Mouse (Mus musculus): ENCODE results near the gene Tmem38a. TPM values are rescaled to one million over a fixed set of nuclear protein-coding genes. Genes with fewer than 3 reads are reported as not detected.

Gene Tmem38a
- polyA plus RNA-seq, 1 experiment: 12.0 TPM

DNA sequence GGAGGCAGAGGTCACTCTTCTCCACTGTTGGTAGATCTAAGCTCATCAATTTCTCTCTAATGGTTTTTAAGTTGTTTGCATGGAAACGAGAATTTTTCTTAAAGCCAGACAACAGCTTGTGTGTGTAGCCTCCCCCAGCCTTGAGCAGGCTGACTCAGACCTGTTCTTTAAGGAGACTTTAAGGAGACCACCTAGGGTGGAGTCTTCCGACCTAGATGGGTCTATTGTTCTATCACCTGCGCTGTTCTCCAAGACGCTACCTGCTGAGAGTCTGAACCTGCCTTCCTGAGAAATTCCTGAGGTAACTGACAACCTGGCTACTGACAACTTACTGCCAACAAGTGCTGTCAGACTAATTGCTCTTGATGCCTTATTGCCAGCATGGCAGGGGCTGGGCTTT lies 16.1 kb upstream of the Tmem38a start:
- no peak overlapping the region for H3K27ac ChIP-seq (ENCODE audit: insufficient read depth, low read length)
- TF ChIP-seq CTCF (IDR thresholded peaks at IDR 0.05; ENCODE audit: borderline replicate concordance, insufficient read depth, low read length): no peak
- no peak for TF ChIP-seq POLR2A (IDR thresholded peaks at IDR 0.05; ENCODE audit: low read depth, low read length)
- H3K4me3 ChIP-seq (ENCODE audit: insufficient read depth, low read length): no peak overlapping the region
- no peaks in the 10 kb centered on the region for H3K4me1 ChIP-seq (ENCODE audit: control insufficient read depth, insufficient read depth, low read length)

DNA sequence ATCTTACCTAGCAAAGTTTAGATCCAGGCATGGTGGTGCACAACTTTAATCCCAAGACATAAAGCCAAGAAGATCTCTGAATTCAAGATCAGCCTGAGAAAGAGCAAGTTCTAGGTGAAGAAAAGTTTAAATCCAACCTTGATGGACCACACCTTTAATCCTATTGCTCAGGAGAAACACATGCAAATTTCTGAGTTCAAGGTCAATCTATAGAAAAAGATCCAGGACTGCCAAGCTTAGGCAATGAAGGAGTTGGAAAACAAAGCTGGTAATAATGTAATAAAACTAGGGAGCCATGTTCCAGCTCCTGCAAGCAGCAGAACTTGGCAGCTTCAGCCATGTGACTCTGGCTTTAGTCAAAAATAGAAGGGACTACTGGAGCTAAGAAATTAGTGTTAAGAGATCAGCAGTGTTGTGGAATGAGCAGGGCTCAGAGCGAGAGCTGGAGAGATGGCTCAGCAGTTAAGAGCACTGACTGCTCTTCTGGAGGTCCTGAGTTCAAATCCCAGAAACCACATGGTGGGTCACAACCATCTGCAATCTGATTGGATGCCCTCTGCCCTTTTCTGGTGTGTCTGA lies 10.7 kb upstream of the Tmem38a start:
- TF ChIP-seq POLR2A (IDR thresholded peaks at IDR 0.05; ENCODE audit: low read depth, low read length) (no peak), CTCF (IDR thresholded peaks at IDR 0.05; ENCODE audit: borderline replicate concordance, insufficient read depth, low read length) (no peak)
- Histone ChIP-seq H3K4me3 (ENCODE audit: insufficient read depth, low read length) (no peak overlapping the region), H3K4me1 (ENCODE audit: control insufficient read depth, insufficient read depth, low read length) (no peaks in the 10 kb centered on the region), H3K27ac (ENCODE audit: insufficient read depth, low read length) (no peak overlapping the region)

DNA sequence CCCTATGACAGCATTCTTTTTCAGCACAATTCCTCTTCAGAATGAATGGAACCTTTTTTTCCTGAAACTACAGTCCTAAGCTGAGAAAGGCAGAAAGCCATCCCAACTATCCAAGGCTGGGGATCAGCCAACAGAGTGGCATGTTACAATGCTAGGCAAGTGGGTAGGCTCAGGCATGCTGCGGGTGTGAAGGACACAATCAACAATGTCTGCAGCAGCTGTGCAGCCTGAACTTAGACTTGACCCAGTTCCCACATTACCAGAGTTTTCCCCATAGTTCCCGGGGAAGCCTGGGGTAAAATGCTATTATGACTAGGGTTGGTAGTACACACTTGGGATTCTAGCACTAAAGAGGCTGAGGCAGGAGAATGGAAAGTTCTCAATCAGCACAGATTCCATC lies 5.9 kb upstream of the Tmem38a start:
- H3K4me1 ChIP-seq (ENCODE audit: control insufficient read depth, insufficient read depth, low read length): peaks cover 6% of the 10 kb centered on the region; the same call in 1 of the 2 replicates
- TF ChIP-seq CTCF (IDR thresholded peaks at IDR 0.05; ENCODE audit: borderline replicate concordance, insufficient read depth, low read length) (no peak), POLR2A (IDR thresholded peaks at IDR 0.05; ENCODE audit: low read depth, low read length) (no peak)

DNA sequence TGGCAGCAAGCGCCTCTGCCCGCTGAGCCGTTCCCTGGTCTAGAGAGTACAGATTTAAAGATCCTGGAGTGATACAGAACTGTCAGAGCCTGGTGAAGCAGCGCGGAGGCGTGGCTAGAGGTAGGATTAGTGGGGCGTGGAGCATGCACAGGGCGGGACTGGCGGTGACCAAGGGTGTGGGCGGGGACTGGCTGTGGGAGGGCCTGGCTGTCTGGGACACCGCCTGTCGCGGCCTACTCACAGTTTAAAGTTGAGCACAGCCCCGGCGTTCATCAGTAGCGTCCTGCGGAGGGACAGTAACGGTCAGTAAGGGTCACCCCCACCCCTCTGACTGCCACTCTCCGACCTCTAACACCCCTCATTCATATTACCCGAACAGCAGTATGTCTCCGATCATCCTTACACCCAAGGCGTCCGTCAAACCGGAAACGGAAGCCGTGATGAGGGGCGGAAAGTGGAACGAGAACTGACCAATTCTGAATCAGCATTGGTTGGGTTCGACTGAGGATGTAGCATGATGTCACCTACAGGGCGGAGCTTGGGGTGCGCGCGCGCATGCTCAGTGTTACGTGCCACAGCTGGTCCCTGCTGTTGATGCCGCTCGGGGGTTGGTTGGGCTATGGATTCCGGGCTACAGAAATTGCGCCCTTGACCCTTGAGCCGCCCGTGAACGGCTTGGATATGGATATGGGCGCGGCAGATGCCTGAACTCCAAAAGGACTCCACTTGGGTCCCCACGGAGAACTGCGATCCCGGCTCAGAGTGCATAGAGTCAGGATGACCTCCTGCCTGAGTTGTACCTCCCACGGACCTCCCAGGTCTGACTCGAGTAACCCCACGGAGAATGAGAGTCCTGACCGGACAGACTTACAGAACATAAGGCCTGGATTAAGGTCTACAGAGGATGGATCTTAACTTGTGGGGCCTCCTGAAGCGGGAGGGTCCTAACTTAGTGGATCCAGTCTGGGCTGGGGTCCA lies 933 bp upstream of the Tmem38a start, which contains the start of gene Smim7:
Gene Smim7, minus strand, starts transcription at position 456 of the 978 bp plus-strand sequence.
- no peak for TF ChIP-seq CTCF (IDR thresholded peaks at IDR 0.05; ENCODE audit: borderline replicate concordance, insufficient read depth, low read length)
- TF ChIP-seq POLR2A (IDR thresholded peaks at IDR 0.05; ENCODE audit: low read depth, low read length): peak; percentile 91
- Histone ChIP-seq H3K27ac (ENCODE audit: insufficient read depth, low read length) (peak within 1 kb of the TSS; percentile 85), H3K4me3 (ENCODE audit: insufficient read depth, low read length) (peak within 1 kb of the TSS; percentile 87), H3K4me1 (ENCODE audit: control insufficient read depth, insufficient read depth, low read length) (peaks cover 6% of the 10 kb centered on the region; the same call in 1 of the 2 replicates)

More for the DNA sequence above, 5.9 kb upstream of the Tmem38a start:
- H3K27ac ChIP-seq (ENCODE audit: insufficient read depth, low read length): no peak overlapping the region
- H3K4me3 ChIP-seq (ENCODE audit: insufficient read depth, low read length): no peak overlapping the region

DNA sequence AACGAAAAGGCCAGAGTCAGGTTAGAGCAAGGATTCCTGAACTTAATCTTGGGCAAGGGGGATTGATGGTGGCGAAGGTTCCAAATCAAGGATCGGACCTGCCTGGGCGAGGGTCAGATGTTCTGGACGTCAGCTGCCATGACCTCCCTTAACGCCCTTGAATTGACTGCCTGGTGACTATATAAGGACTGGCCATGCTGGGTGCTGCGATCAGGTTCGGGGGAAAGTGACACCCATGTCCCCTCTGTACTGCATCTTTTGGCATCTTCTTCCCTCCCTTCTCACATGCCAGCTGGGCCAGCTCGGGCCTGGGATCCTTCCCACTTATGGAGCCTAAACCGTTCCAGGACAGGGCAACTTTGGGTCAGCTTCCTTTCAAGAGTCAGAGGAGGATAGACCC lies 652 bp downstream of the Tmem38a start:
- Histone ChIP-seq H3K27ac (ENCODE audit: insufficient read depth, low read length) (no peak overlapping the region), H3K4me3 (ENCODE audit: insufficient read depth, low read length) (peak overlapping the region; percentile 87), H3K4me1 (ENCODE audit: control insufficient read depth, insufficient read depth, low read length) (peaks cover 6% of the 10 kb centered on the region; the same call in 1 of the 2 replicates)
- TF ChIP-seq POLR2A (IDR thresholded peaks at IDR 0.05; ENCODE audit: low read depth, low read length) (no peak), CTCF (IDR thresholded peaks at IDR 0.05; ENCODE audit: borderline replicate concordance, insufficient read depth, low read length) (no peak)

DNA sequence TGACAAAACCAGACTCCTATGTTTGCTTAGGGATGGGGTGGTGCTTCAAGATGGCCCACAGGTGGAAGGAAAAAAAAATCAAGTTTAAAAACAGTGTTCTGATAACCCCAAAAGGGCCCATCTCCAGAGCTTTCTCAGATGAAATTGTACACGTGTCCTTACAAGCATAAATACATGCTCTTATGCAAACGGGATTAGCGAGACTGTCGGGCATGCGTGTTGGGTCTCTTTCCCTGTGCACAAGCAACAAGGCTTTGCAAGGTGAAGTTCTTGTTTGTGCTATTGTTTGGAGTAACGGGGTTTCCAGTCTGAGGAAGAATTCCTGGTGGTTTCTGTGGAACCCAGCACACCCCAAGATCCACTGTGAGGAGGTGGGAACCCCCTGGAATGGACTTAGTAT lies 1.6 kb downstream of the Tmem38a start:
- Histone ChIP-seq H3K4me1 (ENCODE audit: control insufficient read depth, insufficient read depth, low read length) (peaks cover 6% of the 10 kb centered on the region; the same call in 1 of the 2 replicates), H3K27ac (ENCODE audit: insufficient read depth, low read length) (no peak overlapping the region)
- TF ChIP-seq CTCF (IDR thresholded peaks at IDR 0.05; ENCODE audit: borderline replicate concordance, insufficient read depth, low read length) (no peak), POLR2A (IDR thresholded peaks at IDR 0.05; ENCODE audit: low read depth, low read length) (no peak)

DNA sequence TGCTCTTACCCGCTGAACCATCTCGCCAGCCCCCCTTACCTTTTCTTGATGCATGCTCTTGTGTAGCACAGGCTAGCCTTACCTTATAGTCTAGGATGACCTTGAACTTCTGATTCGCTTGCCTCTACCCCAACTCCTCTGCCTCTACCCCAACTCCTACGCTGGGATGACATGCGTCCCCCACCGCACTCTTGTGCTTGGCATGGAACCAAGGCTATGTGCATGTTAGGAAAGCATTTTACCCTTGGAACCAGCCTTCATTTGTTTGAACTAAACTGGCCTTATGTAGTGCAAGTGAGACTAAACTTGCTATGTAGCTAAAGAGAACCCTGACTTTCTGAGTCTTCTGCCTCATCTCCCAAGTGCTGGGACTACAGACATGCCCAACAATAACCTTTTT lies 4.1 kb downstream of the Tmem38a start:
- H3K4me3 ChIP-seq (ENCODE audit: insufficient read depth, low read length): no peak overlapping the region
- no peak overlapping the region for H3K27ac ChIP-seq (ENCODE audit: insufficient read depth, low read length)
- TF ChIP-seq CTCF (IDR thresholded peaks at IDR 0.05; ENCODE audit: borderline replicate concordance, insufficient read depth, low read length) (no peak), POLR2A (IDR thresholded peaks at IDR 0.05; ENCODE audit: low read depth, low read length) (no peak)
- no peaks in the 10 kb centered on the region for H3K4me1 ChIP-seq (ENCODE audit: control insufficient read depth, insufficient read depth, low read length)

More for the DNA sequence above, 1.6 kb downstream of the Tmem38a start:
- no peak overlapping the region for H3K4me3 ChIP-seq (ENCODE audit: insufficient read depth, low read length)

DNA sequence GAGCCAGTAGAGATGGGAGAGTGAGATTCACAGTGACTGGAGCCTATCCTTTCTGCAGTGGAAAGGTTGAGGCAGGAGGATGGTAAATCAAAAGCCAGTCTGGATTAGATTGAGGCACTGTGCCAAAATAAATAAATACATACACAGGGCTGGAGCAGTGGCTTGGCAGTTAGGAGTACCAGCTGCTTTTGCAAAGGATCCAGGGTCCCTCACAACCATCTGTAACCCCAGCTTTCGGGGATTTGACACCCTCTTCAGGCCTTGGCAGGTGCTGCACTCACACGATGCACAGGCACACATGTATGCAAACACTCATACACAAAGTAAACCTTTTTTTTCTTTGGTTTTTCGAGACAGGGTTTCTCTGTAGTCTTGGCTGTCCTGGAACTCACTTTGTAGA lies 5.4 kb downstream of the Tmem38a start:
- no peak for TF ChIP-seq CTCF (IDR thresholded peaks at IDR 0.05; ENCODE audit: borderline replicate concordance, insufficient read depth, low read length)
- TF ChIP-seq POLR2A (IDR thresholded peaks at IDR 0.05; ENCODE audit: low read depth, low read length): no peak
- Histone ChIP-seq H3K4me1 (ENCODE audit: control insufficient read depth, insufficient read depth, low read length) (no peaks in the 10 kb centered on the region), H3K27ac (ENCODE audit: insufficient read depth, low read length) (no peak overlapping the region), H3K4me3 (ENCODE audit: insufficient read depth, low read length) (no peak overlapping the region)

DNA sequence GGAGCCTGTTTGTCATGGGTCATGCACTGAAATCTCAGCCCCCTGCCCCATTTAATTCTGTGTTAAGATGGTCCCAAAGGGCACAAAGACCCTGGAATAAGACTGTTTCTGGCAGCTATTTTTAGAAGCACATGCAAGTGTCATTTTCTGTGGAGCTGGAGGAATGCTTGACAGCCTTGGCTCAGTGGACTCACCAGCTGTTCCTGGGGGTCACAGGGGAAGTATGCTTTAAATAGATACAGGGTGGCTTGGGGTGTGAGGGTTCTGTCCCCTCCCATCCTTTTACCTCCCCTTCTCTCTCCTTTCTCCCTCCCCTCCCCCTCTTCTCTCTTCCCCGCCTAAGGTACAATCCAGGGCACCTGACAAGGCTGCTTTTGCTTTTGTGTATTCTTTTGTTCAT lies 6.1 kb downstream of the Tmem38a start:
- Histone ChIP-seq H3K4me1 (ENCODE audit: control insufficient read depth, insufficient read depth, low read length) (no peaks in the 10 kb centered on the region), H3K4me3 (ENCODE audit: insufficient read depth, low read length) (no peak overlapping the region), H3K27ac (ENCODE audit: insufficient read depth, low read length) (no peak overlapping the region)
- no peak for TF ChIP-seq CTCF (IDR thresholded peaks at IDR 0.05; ENCODE audit: borderline replicate concordance, insufficient read depth, low read length)
- no peak for TF ChIP-seq POLR2A (IDR thresholded peaks at IDR 0.05; ENCODE audit: low read depth, low read length)

DNA sequence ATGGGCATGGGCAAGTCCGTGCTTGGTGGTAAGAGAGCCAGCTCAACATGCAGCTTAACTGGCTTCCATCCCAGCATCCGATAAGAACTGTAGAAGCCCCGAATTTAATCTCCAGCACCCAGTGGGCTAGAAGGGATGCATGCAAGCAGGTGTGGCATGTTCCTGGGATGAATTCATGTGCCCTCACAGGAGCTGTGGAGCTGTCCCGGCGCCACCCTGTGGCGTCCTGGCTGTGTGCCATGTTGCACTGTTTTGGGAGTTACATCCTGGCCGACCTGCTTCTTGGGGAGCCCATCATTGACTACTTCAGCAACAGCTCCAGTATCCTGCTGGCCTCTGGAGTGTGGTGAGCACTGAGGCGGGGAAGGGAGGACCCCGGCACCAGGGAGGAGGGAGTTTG lies 7.5 kb downstream of the Tmem38a start:
- TF ChIP-seq POLR2A (IDR thresholded peaks at IDR 0.05; ENCODE audit: low read depth, low read length) (no peak), CTCF (IDR thresholded peaks at IDR 0.05; ENCODE audit: borderline replicate concordance, insufficient read depth, low read length) (no peak)
- Histone ChIP-seq H3K27ac (ENCODE audit: insufficient read depth, low read length) (no peak overlapping the region), H3K4me3 (ENCODE audit: insufficient read depth, low read length) (no peak overlapping the region), H3K4me1 (ENCODE audit: control insufficient read depth, insufficient read depth, low read length) (no peaks in the 10 kb centered on the region)

All from embryonic fibroblast, embryonic 13.5 days (primary cell).